Mouse (Mus musculus): ENCODE data around the gene Gm27029.
"Not testable (repeated sequence)": the region's sequence is repeated elsewhere in the genome, so short reads cannot be mapped to it uniquely, and the experiment has no call there.

GRCm38 (mm10) chr11:101446860-101447259, 22.3 kb upstream of the Gm27029 start:
- not testable (repeated sequence) for TF ChIP-seq CTCF (IDR thresholded peaks at IDR 0.05; ENCODE audit: borderline replicate concordance, insufficient read depth, low read depth, low read length); POLR2A (IDR thresholded peaks at IDR 0.05; ENCODE audit: borderline replicate concordance, insufficient read depth, low read length)

All from cerebellum, adult 2 months (tissue).